Mouse (Mus musculus) adrenal gland, adult 2 months (tissue): ENCODE measurements at regions not wholly inside any gene's neighbourhood (a gene's known extent, or its start where the extent isn't known, plus 50 kb on each side); places are given as distances from the start of the nearest gene placed in this dataset.
A peak's percentile ranks its signal among the peaks of the same experiment; 100 is the strongest.

ENCODE experiments used
- DNase-seq: peaks from one replicate; pipeline ENCODE4 v3.0.0; 2021

DNA sequence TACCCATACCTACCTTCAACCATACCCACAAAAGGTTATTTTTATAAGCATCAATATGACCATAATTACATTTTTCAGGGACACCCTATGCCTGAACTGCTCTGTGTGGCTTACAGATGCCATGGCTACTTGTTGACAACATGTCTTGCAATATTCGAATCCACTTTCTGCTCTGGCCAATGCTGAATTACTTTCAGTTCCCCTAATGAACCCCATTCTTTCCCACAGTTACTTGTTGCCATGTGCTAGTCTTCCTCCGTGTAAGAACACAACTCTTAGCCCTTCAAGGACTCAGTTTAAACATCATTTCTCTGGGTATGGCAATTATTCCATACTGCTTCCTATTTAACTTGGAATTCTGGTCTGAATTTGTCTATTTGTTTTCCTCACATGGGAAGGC is 110.4 kb upstream of the Prdm1 start:
- no peak for DNase-seq

- DNase-seq = no peak
Observed at GRCm38 (mm10) chr10:44636786-44637185, 108.5 kb upstream of the Prdm1 start.

DNA sequence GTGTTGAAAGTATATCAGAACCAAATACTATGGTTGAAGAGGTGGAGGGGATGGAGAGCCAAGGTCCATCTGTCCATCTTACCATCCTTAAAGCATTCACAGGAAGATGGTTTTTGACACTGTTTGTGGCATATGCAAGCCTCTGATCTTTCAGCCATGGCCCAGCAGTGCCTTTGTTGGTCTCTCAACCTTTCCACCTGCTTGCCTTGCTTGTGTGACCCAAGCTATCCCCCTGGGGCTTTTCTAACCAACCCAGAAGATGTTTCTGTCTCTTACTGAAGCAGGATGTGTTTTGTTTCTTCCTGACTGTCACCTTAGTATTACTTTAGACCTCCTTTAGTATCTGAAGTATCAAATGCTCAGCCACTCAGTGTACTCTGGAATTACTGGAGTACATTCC is 107.8 kb upstream of the Prdm1 start:
- DNase-seq = no peak

GRCm38 (mm10) chr10:44631584-44631983 is 103.3 kb upstream of the Prdm1 start:
- no peak for DNase-seq

DNA sequence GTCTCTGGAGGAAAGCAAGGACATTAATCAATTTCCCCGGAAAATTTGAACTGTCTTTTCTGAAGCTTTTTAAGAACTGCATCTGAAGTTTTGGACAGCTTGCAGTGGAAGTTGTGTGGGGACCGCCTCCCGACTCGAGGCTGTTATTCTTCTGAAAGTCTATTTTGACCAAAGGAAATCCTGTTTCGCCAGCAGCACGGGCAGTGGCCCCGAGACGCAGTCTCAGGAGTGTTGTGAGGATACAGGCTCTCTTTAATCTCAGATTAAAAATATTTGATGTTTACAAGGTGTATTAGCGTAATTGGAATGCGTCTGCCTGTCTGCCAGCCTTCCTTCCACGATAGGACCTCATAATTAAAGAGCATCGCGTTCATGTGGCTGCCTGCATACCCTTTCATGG is 102.2 kb upstream of the Prdm1 start:
- DNase-seq = peak; percentile 38

GRCm38 (mm10) chr10:44628387-44628786 is 100.1 kb upstream of the Prdm1 start:
- DNase-seq = no peak

- DNase-seq = no peak
Observed at GRCm38 (mm10) chr10:44627431-44627830, 99.1 kb upstream of the Prdm1 start.

DNA sequence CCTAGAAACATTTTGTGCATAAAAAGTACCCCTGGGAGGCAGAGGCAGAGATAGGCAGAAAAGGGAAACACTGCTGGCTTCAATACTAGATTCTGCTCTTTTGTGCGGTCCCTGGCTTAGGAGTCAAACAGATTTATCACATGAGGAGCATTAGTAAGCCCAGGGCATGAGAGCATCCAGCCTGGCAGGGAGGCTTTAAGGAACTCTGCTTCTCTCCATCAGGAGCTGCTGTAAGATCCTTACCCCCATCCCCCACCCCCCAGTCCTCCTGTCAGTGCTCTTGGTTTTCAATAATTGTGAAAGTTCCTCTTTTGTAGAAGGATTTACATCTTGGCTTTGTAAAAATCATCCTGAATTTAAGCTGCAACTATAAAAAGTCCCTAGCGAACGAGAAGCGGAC is 97.2 kb upstream of the Prdm1 start:
- DNase-seq = no peak

- no peak for DNase-seq
Observed at GRCm38 (mm10) chr10:44615586-44615985, 87.3 kb upstream of the Prdm1 start.

- DNase-seq = no peak
Observed at GRCm38 (mm10) chr10:44612571-44612970, 84.3 kb upstream of the Prdm1 start.

DNA sequence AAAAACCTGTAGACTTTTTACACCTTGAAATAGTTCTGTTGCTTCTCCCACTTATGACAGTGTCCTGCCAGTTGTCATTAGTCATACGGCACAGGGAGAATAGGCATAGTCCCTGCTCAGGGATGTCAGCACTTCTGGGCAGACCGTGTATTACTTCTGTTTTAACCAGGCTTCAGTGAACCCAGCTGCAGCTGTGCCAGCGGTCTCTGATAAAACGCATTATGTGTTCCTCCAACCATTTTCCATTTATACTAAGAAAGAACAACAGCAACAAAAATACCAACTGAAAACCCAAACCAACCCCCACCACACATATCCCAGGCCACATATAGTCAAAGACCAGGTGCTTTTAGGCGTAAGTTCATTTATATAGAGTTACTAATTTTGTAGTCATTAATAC is 83.1 kb upstream of the Prdm1 start:
- DNase-seq = no peak

DNA sequence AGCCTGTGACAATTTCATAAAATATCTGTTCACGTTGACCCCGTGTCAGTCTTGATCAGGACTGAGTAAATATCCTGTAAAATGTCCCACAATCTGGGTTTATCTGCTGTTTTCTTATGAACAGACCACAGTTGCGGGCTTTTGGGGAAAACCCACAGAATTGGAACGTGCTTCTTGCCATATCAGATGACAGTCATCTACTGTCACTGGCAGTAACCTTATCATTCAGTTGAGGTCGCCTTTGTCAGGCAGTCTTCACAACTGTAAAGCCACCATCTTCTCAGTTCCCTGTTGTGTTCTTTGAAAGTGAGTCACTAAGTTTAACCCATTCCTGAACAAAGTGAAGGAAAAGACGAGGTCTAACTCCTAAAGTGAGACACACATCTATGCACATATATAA is 80.9 kb upstream of the Prdm1 start:
- DNase-seq = no peak

GRCm38 (mm10) chr10:44607334-44607851 is 79.1 kb upstream of the Prdm1 start:
- DNase-seq = peak; percentile 42

DNA sequence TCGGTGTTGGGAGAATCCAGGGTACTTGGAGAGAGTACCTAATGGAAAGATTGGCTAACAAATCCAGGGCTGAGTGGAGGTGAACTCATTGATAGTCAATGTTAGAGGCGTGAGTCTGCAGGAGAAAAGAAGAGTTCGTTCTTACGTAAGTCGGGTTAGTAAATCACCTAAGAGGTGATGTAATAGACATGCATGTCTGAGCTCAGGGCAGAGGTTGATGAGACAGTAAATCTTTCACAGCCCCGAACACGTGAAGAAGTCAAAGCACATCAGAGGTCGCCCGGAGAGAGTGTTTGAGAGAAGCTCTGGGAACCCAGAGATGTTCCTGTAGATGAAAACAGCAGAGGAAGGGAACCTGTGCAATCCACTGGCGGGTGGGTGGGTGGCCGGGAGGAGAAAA is 76.2 kb upstream of the Prdm1 start:
- DNase-seq = no peak

DNA sequence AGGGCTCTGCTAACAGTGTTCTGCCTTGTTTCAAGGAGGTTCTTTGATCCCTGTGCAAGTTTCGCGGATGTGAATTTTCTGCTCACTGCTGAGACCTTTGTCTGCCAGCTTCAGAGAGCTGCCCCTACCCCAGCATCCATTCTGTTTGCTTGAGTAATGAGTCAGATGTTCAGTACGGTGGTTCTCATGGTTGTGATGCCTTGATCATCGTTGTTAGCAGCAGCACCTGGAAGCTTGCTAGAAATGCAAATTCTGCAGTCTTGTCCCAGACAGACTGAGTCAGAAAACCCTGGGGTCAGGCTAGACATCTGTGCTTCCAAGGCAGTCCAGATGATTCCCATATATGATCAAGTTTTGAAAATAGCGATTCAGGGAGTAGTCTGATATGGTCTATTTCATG is 75.2 kb upstream of the Prdm1 start:
- no peak for DNase-seq

DNA sequence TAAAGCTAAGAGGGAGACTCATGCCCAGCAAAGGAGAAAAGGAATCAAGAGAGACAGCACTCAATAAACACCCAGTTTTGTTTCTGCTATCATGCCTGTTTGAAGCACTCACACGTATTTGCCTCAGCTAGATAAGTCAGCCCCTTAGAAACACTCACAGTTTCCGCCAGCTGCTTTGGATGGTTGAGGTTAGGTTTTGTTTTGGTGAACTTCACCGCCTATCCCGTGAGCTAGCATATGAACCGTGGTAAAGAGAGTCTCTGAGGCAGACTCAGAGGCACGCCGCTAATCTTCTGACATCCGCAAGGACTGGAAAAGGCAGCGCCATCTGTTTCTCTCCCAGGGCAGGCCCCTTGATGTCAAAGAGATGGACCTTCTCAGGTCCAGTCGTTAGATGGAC is 73.2 kb upstream of the Prdm1 start:
- DNase-seq = no peak

DNA sequence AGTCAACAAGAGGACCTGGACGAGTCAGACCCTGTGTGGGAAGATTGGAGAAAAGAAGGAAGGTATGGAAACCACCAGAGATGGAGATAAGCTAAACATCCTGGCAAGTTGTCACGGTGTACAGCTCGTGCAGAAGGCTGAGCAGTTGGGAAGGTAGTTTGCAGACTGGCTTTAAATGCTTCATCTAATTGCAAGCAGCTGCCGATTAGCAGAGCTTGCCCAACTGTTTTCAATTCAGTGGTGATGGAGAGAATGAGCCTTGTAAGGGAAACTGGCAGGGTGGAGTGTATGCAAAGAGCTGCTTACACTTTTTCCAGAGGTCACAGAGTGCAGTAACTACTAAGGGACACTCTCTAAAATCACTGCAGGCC is 71.6 kb upstream of the Prdm1 start:
- DNase-seq = no peak

GRCm38 (mm10) chr10:44599331-44599963 is 71.1 kb upstream of the Prdm1 start:
- DNase-seq = no peak

- no peak for DNase-seq
Observed at GRCm38 (mm10) chr10:44598615-44599014, 70.3 kb upstream of the Prdm1 start.

- no peak for DNase-seq
Observed at GRCm38 (mm10) chr10:44595932-44596331, 67.6 kb upstream of the Prdm1 start.

- no peak for DNase-seq
Observed at GRCm38 (mm10) chr10:44589842-44590241, 61.5 kb upstream of the Prdm1 start.

DNA sequence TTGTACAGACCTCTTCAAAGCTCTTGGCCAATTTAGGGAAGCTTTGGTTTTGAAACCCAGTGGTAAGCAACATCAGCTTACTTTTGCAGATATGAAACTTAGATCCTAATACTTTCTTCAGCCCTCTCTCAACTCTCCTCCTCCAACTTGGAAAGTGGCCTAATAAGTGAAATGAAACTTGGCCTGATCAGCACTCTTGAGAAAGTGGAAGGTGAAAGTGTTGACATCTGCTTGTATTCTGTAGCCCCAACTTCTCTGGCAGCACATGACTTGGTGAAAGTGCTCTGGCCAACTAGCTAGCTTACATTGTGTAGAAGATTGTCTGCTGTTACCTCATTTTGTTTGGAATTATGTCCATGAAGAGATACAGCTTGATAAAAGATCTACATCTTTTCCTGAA is 61.1 kb upstream of the Prdm1 start:
- peak; percentile 39 for DNase-seq

- no peak for DNase-seq
Observed at GRCm38 (mm10) chr10:44582736-44583135, 54.4 kb upstream of the Prdm1 start.
